Mouse (Mus musculus) hindbrain, embryonic 13.5 days (tissue): ENCODE data around the gene Abca16. TPM values are rescaled to one million over a fixed set of nuclear protein-coding genes. Genes with fewer than 3 reads are reported as not detected.
A peak's percentile ranks its signal among the peaks of the same experiment; 100 is the strongest.

Experiments used
- ATAC-seq: fragments of 200-750 bp; cut with Nextera tagmentation; 2 replicates; pipeline ENCODE4 v1.8.0; 2017; ENCODE audit warnings: moderate TSS enrichment; ENCODE audit not compliant: low FRiP score
- H3K27ac ChIP-seq: fragments of 300-500 bp; sonication (generic); 2 replicates; pipeline ENCODE4 v1.5.1; 2015; ENCODE audit warnings: inconsistent platforms, mild to moderate bottlenecking, moderate library complexity
- H3K27me3 ChIP-seq: fragments of 300-500 bp; sonication (generic); 2 replicates; pipeline ENCODE4 v1.6.1; 2015; ENCODE audit warnings: mild to moderate bottlenecking, inconsistent platforms
- H3K36me3 ChIP-seq: fragments of 300-500 bp; sonication (generic); 2 replicates; pipeline ENCODE4 v1.6.1; 2015; ENCODE audit warnings: mild to moderate bottlenecking, inconsistent platforms
- H3K4me1 ChIP-seq: fragments of 300-500 bp; sonication (generic); replicated peaks from 2 replicates; pipeline ENCODE4 v1.6.1; 2015; ENCODE audit warnings: inconsistent platforms
- H3K4me2 ChIP-seq: fragments of 300-500 bp; sonication (generic); 2 replicates; pipeline ENCODE4 v1.6.1; 2015; ENCODE audit warnings: inconsistent platforms, mild to moderate bottlenecking, moderate library complexity
- H3K4me3 ChIP-seq: fragments of 300-500 bp; sonication (generic); 2 replicates; pipeline ENCODE4 v1.5.1; 2015; ENCODE audit warnings: mild to moderate bottlenecking, inconsistent platforms
- H3K9ac ChIP-seq: fragments of 300-500 bp; sonication (generic); 2 replicates; pipeline ENCODE4 v1.6.1; 2015; ENCODE audit warnings: mild to moderate bottlenecking, inconsistent platforms
- H3K9me3 ChIP-seq: fragments of 300-500 bp; sonication (generic); 2 replicates; pipeline ENCODE4 v1.6.1; 2016; ENCODE audit warnings: inconsistent platforms
- WGBS: fragments of 180-500 bp; shearing (Covaris S2); methylation state at CpG from one replicate; pipeline ENCODE4 v1.1.7; 2015; 5-methylcytosine and 5-hydroxymethylcytosine counted together
- polyA plus RNA-seq: library from polyadenylated mRNA; unstranded; fragments of >200 nt; fragmentation: Nextera tagmentation; extraction: Ambion mirVana; gene quantifications from 2 replicates; pipeline ENCODE4 v1.2.1, GENCODE M21; 2015

Gene Abca16
- not detected in 2 replicates for polyA plus RNA-seq

GRCm38 (mm10) chr7:120409447-120409846, at the start of gene Abca16:
Gene Abca16 (plus strand): TSS chr7:120409647.
- no peaks in the 10 kb centered on the region for H3K36me3 ChIP-seq
- no peak within 1 kb of the TSS for H3K4me2 ChIP-seq
- H3K9ac ChIP-seq: no peak within 1 kb of the TSS
- ATAC-seq: no peak
- H3K4me1 ChIP-seq: no peaks in the 10 kb centered on the region
- no peaks in the 10 kb centered on the region for H3K9me3 ChIP-seq
- H3K27me3 ChIP-seq: no peaks in the 10 kb centered on the region
- H3K27ac ChIP-seq: no peak within 1 kb of the TSS
- WGBS: 81% methylated on average over 10 of the region's 10 CpGs
- H3K4me3 ChIP-seq: no peak within 1 kb of the TSS

DNA sequence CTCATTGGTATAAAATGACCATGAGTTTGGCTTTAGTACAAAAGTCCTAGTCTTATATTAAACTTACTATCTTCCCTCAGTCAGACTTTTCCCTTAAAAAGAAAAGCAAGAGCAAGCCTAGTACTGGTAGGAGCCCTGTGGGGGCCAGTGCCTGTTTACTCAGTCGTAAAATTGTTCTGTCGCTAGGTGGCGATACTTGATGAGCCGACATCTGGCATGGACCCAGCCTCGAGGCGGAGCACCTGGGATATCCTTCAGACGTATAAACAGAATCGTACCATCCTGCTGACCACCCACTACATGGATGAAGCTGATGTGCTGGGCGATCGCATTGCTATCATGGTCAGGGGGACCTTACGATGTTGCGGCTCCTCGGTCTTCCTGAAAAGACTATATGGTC, 48.3 kb upstream of the Abca16 start:
- H3K4me3 ChIP-seq: no peak overlapping the region
- no peaks in the 10 kb centered on the region for H3K9me3 ChIP-seq
- H3K27ac ChIP-seq: no peak overlapping the region
- no peak overlapping the region for H3K4me2 ChIP-seq
- H3K27me3 ChIP-seq: no peaks in the 10 kb centered on the region
- ATAC-seq: no peak
- WGBS: 43% methylated on average over 13 of the region's 13 CpGs
- H3K4me1 ChIP-seq: no peaks in the 10 kb centered on the region
- H3K9ac ChIP-seq: no peak overlapping the region
- H3K36me3 ChIP-seq: no peaks in the 10 kb centered on the region

GRCm38 (mm10) chr7:120412391-120412790, 2.9 kb downstream of the Abca16 start:
- H3K4me1 ChIP-seq: no peaks in the 10 kb centered on the region
- ATAC-seq: no peak
- 93% methylated on average over 1 of the region's 1 CpGs for WGBS
- H3K4me3 ChIP-seq: no peak overlapping the region
- H3K4me2 ChIP-seq: no peak overlapping the region
- H3K27ac ChIP-seq: no peak overlapping the region
- no peaks in the 10 kb centered on the region for H3K9me3 ChIP-seq
- H3K36me3 ChIP-seq: no peaks in the 10 kb centered on the region
- no peak overlapping the region for H3K9ac ChIP-seq
- no peaks in the 10 kb centered on the region for H3K27me3 ChIP-seq

DNA sequence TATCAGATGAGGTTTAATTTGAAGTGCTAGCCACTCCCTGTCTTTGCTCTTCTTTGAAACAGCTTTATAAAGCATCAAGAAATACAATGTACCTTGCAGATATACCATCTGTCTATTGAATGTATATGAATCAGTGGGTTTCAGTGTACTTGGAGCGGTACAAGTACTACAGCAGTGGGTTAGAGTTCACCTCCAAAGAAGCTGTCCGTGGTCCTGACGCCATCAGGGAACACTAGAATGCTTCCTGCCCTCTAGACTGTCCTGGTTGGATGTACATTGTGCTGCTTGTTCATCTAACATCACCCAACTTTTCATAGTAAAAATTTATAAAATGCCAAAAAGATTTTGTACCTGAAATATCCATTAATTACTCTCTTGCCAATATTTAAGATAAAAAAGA, 17.2 kb downstream of the Abca16 start:
- Histone ChIP-seq H3K4me3 (no peak overlapping the region), H3K4me1 (no peaks in the 10 kb centered on the region), H3K27me3 (no peaks in the 10 kb centered on the region), H3K36me3 (no peaks in the 10 kb centered on the region), H3K9ac (no peak overlapping the region), H3K9me3 (no peaks in the 10 kb centered on the region), H3K4me2 (no peak overlapping the region), H3K27ac (no peak overlapping the region)
- ATAC-seq: no peak
- 33% methylated on average over 3 of the region's 3 CpGs for WGBS

- no peak overlapping the region for H3K27ac ChIP-seq
- ATAC-seq: no peak
- no peaks in the 10 kb centered on the region for H3K36me3 ChIP-seq
- H3K27me3 ChIP-seq: no peaks in the 10 kb centered on the region
- no peak overlapping the region for H3K4me2 ChIP-seq
- no peak overlapping the region for H3K4me3 ChIP-seq
- H3K9me3 ChIP-seq: no peaks in the 10 kb centered on the region
- H3K4me1 ChIP-seq: no peaks in the 10 kb centered on the region
- no peak overlapping the region for H3K9ac ChIP-seq
Observed at GRCm38 (mm10) chr7:120431464-120431863, 22.0 kb downstream of the Abca16 start.

- Histone ChIP-seq H3K36me3 (no peaks in the 10 kb centered on the region), H3K9me3 (peaks cover 6% of the 10 kb centered on the region; the same call in 1 of the 2 replicates), H3K27ac (no peak overlapping the region), H3K4me3 (peak overlapping the region; percentile 48), H3K27me3 (no peaks in the 10 kb centered on the region), H3K4me1 (peaks cover 3% of the 10 kb centered on the region; the same call in 1 of the 2 replicates), H3K9ac (peak overlapping the region; percentile 76), H3K4me2 (peak overlapping the region; percentile 75)
- WGBS: 6% methylated on average over 30 of the region's 31 CpGs
- ATAC-seq: peak; percentile 80; the same call in 1 of the 2 replicates
Observed at GRCm38 (mm10) chr7:120503891-120504662, 94.6 kb downstream of the Abca16 start.

- Histone ChIP-seq H3K36me3 (no peaks in the 10 kb centered on the region), H3K4me1 (peaks cover 3% of the 10 kb centered on the region; the same call in 1 of the 2 replicates), H3K9me3 (peaks cover 6% of the 10 kb centered on the region; the same call in 1 of the 2 replicates), H3K4me2 (peak overlapping the region; percentile 75), H3K27ac (no peak overlapping the region), H3K27me3 (no peaks in the 10 kb centered on the region), H3K9ac (peak overlapping the region; percentile 76), H3K4me3 (peak overlapping the region; percentile 48)
- no peak for ATAC-seq
- 24% methylated on average over 5 of the region's 5 CpGs for WGBS
Observed at GRCm38 (mm10) chr7:120504663-120504979, 95.2 kb downstream of the Abca16 start.

GRCm38 (mm10) chr7:120534805-120535204, 125.4 kb downstream of the Abca16 start:
- Histone ChIP-seq H3K36me3 (no peaks in the 10 kb centered on the region), H3K9me3 (no peaks in the 10 kb centered on the region), H3K4me2 (no peak overlapping the region), H3K4me1 (no peaks in the 10 kb centered on the region), H3K4me3 (no peak overlapping the region), H3K9ac (no peak overlapping the region), H3K27ac (no peak overlapping the region), H3K27me3 (no peaks in the 10 kb centered on the region)
- no peak for ATAC-seq
- WGBS: 77% methylated on average over 2 of the region's 2 CpGs

- peak overlapping the region; percentile 23 for H3K4me3 ChIP-seq
- H3K27ac ChIP-seq: no peak overlapping the region
- H3K4me1 ChIP-seq: no peaks in the 10 kb centered on the region
- no peaks in the 10 kb centered on the region for H3K36me3 ChIP-seq
- H3K9ac ChIP-seq: no peak overlapping the region
- peak; percentile 86 for ATAC-seq
- H3K4me2 ChIP-seq: peak overlapping the region; percentile 48
- H3K27me3 ChIP-seq: no peaks in the 10 kb centered on the region
- no peaks in the 10 kb centered on the region for H3K9me3 ChIP-seq
- 48% methylated on average over 12 of the region's 12 CpGs for WGBS
Observed at GRCm38 (mm10) chr7:120552479-120553180, 143.2 kb downstream of the Abca16 start.

GRCm38 (mm10) chr7:120553181-120553551, 143.7 kb downstream of the Abca16 start:
- H3K9ac ChIP-seq: no peak overlapping the region
- WGBS: 41% methylated on average over 12 of the region's 12 CpGs

GRCm38 (mm10) chr7:120567366-120567765, 157.9 kb downstream of the Abca16 start:
- H3K4me3 ChIP-seq: no peak overlapping the region
- H3K4me1 ChIP-seq: no peaks in the 10 kb centered on the region
- no peaks in the 10 kb centered on the region for H3K27me3 ChIP-seq
- ATAC-seq: no peak
- WGBS: 82% methylated on average over 8 of the region's 8 CpGs
- no peak overlapping the region for H3K9ac ChIP-seq
- no peaks in the 10 kb centered on the region for H3K36me3 ChIP-seq
- H3K27ac ChIP-seq: no peak overlapping the region
- H3K9me3 ChIP-seq: no peaks in the 10 kb centered on the region
- no peak overlapping the region for H3K4me2 ChIP-seq

More at GRCm38 (mm10) chr7:120553181-120553551, 143.7 kb downstream of the Abca16 start:
- ATAC-seq: peak; percentile 21; the same call in 1 of the 2 replicates
- H3K4me3 ChIP-seq: peak overlapping the region; percentile 23
- peak overlapping the region; percentile 48 for H3K4me2 ChIP-seq
- no peaks in the 10 kb centered on the region for H3K36me3 ChIP-seq
- H3K27me3 ChIP-seq: no peaks in the 10 kb centered on the region
- no peak overlapping the region for H3K27ac ChIP-seq
- H3K9me3 ChIP-seq: no peaks in the 10 kb centered on the region
- H3K4me1 ChIP-seq: no peaks in the 10 kb centered on the region

- H3K4me2 ChIP-seq: no peak overlapping the region
Observed at GRCm38 (mm10) chr7:120576520-120576919, 167.1 kb downstream of the Abca16 start.

More at GRCm38 (mm10) chr7:120576520-120576919, 167.1 kb downstream of the Abca16 start:
- Histone ChIP-seq H3K4me1 (no peaks in the 10 kb centered on the region), H3K9me3 (no peaks in the 10 kb centered on the region), H3K27ac (no peak overlapping the region), H3K4me3 (no peak overlapping the region), H3K36me3 (no peaks in the 10 kb centered on the region), H3K9ac (no peak overlapping the region), H3K27me3 (no peaks in the 10 kb centered on the region)
- 85% methylated on average over 3 of the region's 3 CpGs for WGBS
- ATAC-seq: no peak
